Mouse (Mus musculus): Measurements from ENCODE around the gene Med29. TPM values are rescaled to one million over a fixed set of nuclear protein-coding genes. Genes with fewer than 3 reads are reported as not detected.

Gene Med29
- polyA plus RNA-seq, 1 experiment, result 55.6 TPM

DNA sequence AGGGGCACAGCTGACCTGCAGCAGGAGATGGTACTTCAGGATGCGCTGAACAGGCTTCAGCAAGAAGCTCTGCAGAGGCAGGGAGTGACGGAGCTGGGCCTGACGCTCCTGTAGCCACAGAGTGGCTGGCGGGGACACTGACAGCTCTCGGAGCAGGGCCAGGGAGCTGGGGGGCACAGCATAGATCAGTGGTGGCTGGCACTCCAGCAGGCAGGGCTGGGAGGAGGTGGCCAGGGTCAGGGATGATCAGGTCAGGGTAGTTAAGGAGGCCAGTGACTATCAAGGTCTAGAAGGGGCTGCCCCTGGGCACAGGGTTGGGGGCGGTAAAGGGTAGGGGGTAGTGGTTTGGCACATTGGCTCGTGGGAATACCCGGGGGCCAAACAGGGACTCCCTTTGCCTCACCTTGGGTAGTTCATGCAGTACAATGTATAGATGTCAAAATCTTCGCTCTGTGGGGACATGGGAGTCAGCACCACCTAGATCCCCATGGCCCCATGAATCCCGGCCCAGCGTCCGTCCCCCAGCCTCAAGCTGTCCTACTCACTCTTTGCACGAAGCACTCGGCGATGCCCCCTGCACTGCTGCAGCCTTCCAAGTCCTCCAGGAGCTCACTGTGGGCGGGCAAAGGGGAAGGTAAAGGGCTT, 24.1 kb downstream of the Med29 start:
- Histone ChIP-seq H3K36me3 (ENCODE audit: control insufficient read depth, insufficient read depth) (peaks cover 15% of the 10 kb centered on the region), H3ac (ENCODE audit: control insufficient read depth, insufficient read length, low read depth) (no peak overlapping the region), H3K4me3 (ENCODE audit: insufficient read depth, poor library complexity, severe bottlenecking) (no peak overlapping the region), H3K79me3 (ENCODE audit: low read depth) (peaks cover 17% of the 10 kb centered on the region), H3K27me3 (ENCODE audit: control insufficient read depth, insufficient read depth, insufficient read length) (no peaks in the 10 kb centered on the region), H3K79me2 (ENCODE audit: control insufficient read depth, insufficient read depth) (peaks cover 38% of the 10 kb centered on the region)
- TF ChIP-seq FOSL1 (IDR thresholded peaks at IDR 0.05; ENCODE audit: insufficient read depth, low read length, poor library complexity, severe bottlenecking), result no peak
- TF ChIP-seq MYOD1 (IDR thresholded peaks at IDR 0.05; ENCODE audit: control insufficient read depth, insufficient read length, low read depth), result no peak
- no peak for TF ChIP-seq CTCF (IDR thresholded peaks at IDR 0.05; ENCODE audit: control insufficient read depth, insufficient read depth, insufficient read length)
- no peak for TF ChIP-seq CEBPB (IDR thresholded peaks at IDR 0.05; ENCODE audit: low read depth)
- no peak for TF ChIP-seq MAX (IDR thresholded peaks at IDR 0.05)
- TF ChIP-seq MYOG (IDR thresholded peaks at IDR 0.05; ENCODE audit: control insufficient read depth, extremely low read depth, insufficient read length), result no peak
- no peak for TF ChIP-seq USF1 (IDR thresholded peaks at IDR 0.05; ENCODE audit: low read depth)

DNA sequence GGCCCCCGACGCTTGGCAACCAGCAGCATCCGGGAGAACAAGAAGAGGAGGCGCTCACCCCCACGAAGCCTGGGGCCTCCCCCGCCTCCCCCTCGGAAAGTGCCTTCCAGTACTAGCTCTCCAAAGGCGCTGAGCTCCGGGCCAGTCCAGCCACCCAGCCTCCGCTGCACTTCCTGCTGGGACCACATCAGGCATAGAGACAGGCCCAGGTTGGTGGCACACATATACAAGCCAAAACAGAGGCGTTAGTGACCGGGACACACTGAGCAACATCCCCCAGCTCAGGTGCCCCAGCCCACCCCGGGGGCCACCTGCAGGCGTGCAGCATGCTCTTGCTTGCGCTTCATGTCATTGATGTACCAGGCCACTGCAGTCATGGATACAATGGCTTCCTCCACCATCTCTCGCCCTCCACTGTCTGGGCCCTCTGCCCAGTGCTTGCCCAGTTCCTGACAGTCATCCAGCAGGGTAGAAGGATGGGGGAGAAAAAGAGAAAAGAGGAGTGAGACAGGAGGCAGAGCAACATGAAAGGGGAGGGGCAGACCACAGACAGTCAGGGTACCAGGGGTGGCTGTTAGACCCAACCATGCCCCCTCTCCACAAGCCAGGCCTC, 24.7 kb downstream of the Med29 start:
- Histone ChIP-seq H3K79me3 (ENCODE audit: low read depth) (peaks cover 17% of the 10 kb centered on the region), H3K27me3 (ENCODE audit: control insufficient read depth, insufficient read depth, insufficient read length) (no peaks in the 10 kb centered on the region), H3K4me3 (ENCODE audit: insufficient read depth, poor library complexity, severe bottlenecking) (no peak overlapping the region), H3ac (ENCODE audit: control insufficient read depth, insufficient read length, low read depth) (no peak overlapping the region), H3K79me2 (ENCODE audit: control insufficient read depth, insufficient read depth) (peaks cover 38% of the 10 kb centered on the region), H3K36me3 (ENCODE audit: control insufficient read depth, insufficient read depth) (peaks cover 15% of the 10 kb centered on the region)
- TF ChIP-seq MYOD1 (IDR thresholded peaks at IDR 0.05; ENCODE audit: control insufficient read depth, insufficient read length, low read depth), result no peak
- no peak for TF ChIP-seq USF1 (IDR thresholded peaks at IDR 0.05; ENCODE audit: low read depth)
- TF ChIP-seq MAX (IDR thresholded peaks at IDR 0.05), result no peak
- no peak for TF ChIP-seq FOSL1 (IDR thresholded peaks at IDR 0.05; ENCODE audit: insufficient read depth, low read length, poor library complexity, severe bottlenecking)
- no peak for TF ChIP-seq CEBPB (IDR thresholded peaks at IDR 0.05; ENCODE audit: low read depth)

DNA sequence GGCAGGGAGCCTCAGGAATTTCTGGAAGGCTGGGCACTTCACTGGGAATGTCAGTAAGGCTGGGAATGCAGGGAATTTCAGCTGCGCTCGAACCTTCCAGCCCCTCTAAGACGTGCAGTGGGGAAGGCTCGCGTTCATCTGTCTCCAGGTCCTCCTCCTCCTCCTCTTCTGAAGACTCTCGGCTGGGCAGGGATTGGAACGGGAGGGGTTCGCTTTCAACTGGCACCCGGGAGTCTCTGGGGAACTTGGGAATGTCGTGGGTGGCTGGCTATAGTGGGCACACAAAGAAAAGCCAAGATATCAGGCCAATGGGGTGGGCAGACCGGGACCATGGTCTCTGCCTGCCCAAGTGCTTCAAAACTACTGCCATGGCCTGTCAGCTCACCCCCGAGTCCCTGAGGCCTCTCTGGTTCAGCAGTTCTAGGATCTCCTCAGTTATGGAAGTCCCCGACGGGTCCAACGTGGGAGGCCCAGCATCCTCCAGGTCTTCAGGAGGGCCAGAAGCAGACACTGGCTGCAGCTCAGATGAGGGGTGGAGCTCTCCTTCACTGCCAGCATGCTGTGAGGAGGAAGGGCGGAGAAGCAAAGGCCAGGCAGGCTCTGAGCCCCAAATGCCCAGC, 30.0 kb downstream of the Med29 start:
- H3K79me3 ChIP-seq (ENCODE audit: low read depth), result no peaks in the 10 kb centered on the region
- TF ChIP-seq CTCF (IDR thresholded peaks at IDR 0.05; ENCODE audit: control insufficient read depth, insufficient read depth, insufficient read length) (no peak), CEBPB (IDR thresholded peaks at IDR 0.05; ENCODE audit: low read depth) (no peak), USF1 (IDR thresholded peaks at IDR 0.05; ENCODE audit: low read depth) (no peak), MYOG (IDR thresholded peaks at IDR 0.05; ENCODE audit: control insufficient read depth, extremely low read depth, insufficient read length) (no peak), FOSL1 (IDR thresholded peaks at IDR 0.05; ENCODE audit: insufficient read depth, low read length, poor library complexity, severe bottlenecking) (no peak), MYOD1 (IDR thresholded peaks at IDR 0.05; ENCODE audit: control insufficient read depth, insufficient read length, low read depth) (no peak), MAX (IDR thresholded peaks at IDR 0.05) (no peak)
- H3K4me3 ChIP-seq (ENCODE audit: insufficient read depth, poor library complexity, severe bottlenecking), result no peak overlapping the region
- peaks cover 23% of the 10 kb centered on the region for H3K36me3 ChIP-seq (ENCODE audit: control insufficient read depth, insufficient read depth)
- H3K79me2 ChIP-seq (ENCODE audit: control insufficient read depth, insufficient read depth), result no peaks in the 10 kb centered on the region
- no peaks in the 10 kb centered on the region for H3K27me3 ChIP-seq (ENCODE audit: control insufficient read depth, insufficient read depth, insufficient read length)
- no peak overlapping the region for H3ac ChIP-seq (ENCODE audit: control insufficient read depth, insufficient read length, low read depth)

DNA sequence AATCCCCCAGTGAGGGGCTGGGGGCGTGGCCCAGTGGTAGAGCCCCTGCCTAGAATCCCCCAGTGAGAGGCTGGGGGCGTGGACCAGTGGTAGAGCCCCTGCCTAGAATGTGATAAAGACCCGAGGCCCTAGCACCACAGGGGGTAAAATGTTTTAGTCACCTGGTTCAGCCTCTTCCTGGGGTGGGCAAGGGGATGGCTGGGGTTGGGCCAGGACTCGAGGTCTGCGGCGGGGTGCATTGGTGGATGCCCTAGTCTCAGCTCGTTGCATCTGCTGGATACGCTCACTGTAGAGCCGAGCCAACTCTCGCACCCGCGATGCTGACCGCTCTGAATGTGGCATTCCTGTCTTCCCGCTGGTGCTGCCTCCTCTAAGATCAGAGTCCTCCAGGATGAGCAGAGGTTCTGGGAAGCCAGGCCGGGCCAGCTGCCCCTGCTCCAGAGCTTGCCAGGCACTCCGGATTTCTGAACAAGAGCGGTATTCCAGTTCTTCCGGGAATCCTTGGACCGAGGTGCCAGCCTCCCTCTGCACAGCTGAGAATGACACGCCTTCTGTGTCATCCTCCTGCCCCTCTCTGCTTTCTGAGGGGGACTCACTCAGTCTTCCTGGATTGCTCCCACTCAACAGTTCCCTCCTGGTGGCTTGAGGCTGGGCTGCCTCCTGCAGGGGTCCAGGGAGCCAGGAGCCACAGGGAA, 30.7 kb downstream of the Med29 start:
- Histone ChIP-seq H3K79me2 (ENCODE audit: control insufficient read depth, insufficient read depth) (no peaks in the 10 kb centered on the region), H3K27me3 (ENCODE audit: control insufficient read depth, insufficient read depth, insufficient read length) (no peaks in the 10 kb centered on the region), H3K36me3 (ENCODE audit: control insufficient read depth, insufficient read depth) (peaks cover 23% of the 10 kb centered on the region), H3ac (ENCODE audit: control insufficient read depth, insufficient read length, low read depth) (no peak overlapping the region), H3K79me3 (ENCODE audit: low read depth) (no peaks in the 10 kb centered on the region), H3K4me3 (ENCODE audit: insufficient read depth, poor library complexity, severe bottlenecking) (no peak overlapping the region)
- TF ChIP-seq USF1 (IDR thresholded peaks at IDR 0.05; ENCODE audit: low read depth) (no peak), CEBPB (IDR thresholded peaks at IDR 0.05; ENCODE audit: low read depth) (no peak), CTCF (IDR thresholded peaks at IDR 0.05; ENCODE audit: control insufficient read depth, insufficient read depth, insufficient read length) (no peak), FOSL1 (IDR thresholded peaks at IDR 0.05; ENCODE audit: insufficient read depth, low read length, poor library complexity, severe bottlenecking) (no peak), MYOD1 (IDR thresholded peaks at IDR 0.05; ENCODE audit: control insufficient read depth, insufficient read length, low read depth) (no peak), MYOG (IDR thresholded peaks at IDR 0.05; ENCODE audit: control insufficient read depth, extremely low read depth, insufficient read length) (no peak), MAX (IDR thresholded peaks at IDR 0.05) (no peak)

DNA sequence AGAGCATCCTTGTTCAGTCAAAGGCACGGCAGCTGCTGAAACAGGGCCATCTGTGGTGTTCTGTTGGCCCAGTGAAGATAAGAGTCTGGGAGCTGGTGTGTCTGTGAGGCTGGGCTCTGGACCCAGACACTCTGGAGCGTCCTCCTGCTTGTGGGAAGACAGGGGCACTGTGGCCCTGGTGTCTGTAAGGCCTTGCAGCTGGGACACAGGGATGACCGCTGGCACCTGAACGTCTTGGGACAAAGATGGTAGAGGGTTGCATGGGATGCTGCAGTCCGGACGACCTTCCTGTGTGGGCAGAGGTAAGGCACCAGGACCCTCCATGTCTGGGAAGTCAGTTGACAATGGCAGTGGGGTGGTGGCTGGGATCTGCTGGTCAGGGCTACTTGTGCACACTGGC, 32.2 kb downstream of the Med29 start:
- Histone ChIP-seq H3K27me3 (ENCODE audit: control insufficient read depth, insufficient read depth, insufficient read length) (no peaks in the 10 kb centered on the region), H3K79me2 (ENCODE audit: control insufficient read depth, insufficient read depth) (no peaks in the 10 kb centered on the region), H3K79me3 (ENCODE audit: low read depth) (no peaks in the 10 kb centered on the region), H3K36me3 (ENCODE audit: control insufficient read depth, insufficient read depth) (peaks cover 23% of the 10 kb centered on the region), H3ac (ENCODE audit: control insufficient read depth, insufficient read length, low read depth) (no peak overlapping the region), H3K4me3 (ENCODE audit: insufficient read depth, poor library complexity, severe bottlenecking) (no peak overlapping the region)
- TF ChIP-seq MYOD1 (IDR thresholded peaks at IDR 0.05; ENCODE audit: control insufficient read depth, insufficient read length, low read depth) (no peak), MYOG (IDR thresholded peaks at IDR 0.05; ENCODE audit: control insufficient read depth, extremely low read depth, insufficient read length) (no peak), CTCF (IDR thresholded peaks at IDR 0.05; ENCODE audit: control insufficient read depth, insufficient read depth, insufficient read length) (no peak), FOSL1 (IDR thresholded peaks at IDR 0.05; ENCODE audit: insufficient read depth, low read length, poor library complexity, severe bottlenecking) (no peak), MAX (IDR thresholded peaks at IDR 0.05) (no peak), USF1 (IDR thresholded peaks at IDR 0.05; ENCODE audit: low read depth) (no peak), CEBPB (IDR thresholded peaks at IDR 0.05; ENCODE audit: low read depth) (no peak)

Measured in C2C12 (cell line).